Mouse (Mus musculus): Measurements from ENCODE around the gene Cacna1g.

DNA sequence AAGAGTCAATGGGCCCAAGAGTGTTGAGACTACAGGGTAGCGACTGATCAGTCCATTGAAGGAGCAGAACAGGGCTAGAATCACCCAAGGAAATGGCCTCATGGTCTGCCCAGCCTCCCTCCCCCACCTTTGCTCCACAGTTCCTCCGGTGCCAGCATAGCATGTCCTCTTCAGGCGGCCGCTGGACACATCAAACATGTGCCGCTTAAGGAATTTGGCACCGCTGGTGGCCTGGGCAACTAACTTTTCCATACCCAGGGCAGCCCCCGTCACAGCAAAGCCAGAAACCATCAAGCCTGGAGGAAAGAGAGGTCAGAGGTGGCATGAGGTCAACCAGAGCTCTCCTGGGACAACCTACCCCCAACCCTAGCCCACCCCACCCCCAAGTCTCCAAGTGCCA, 8.0 kb upstream of the Cacna1g start:
- no peak for TF ChIP-seq CTCF (IDR thresholded peaks at IDR 0.05; ENCODE audit: borderline replicate concordance, extremely low read depth, insufficient read depth, insufficient read length)
- no peak for TF ChIP-seq POLR2A (IDR thresholded peaks at IDR 0.05; ENCODE audit: borderline replicate concordance, extremely low read depth, insufficient read depth, insufficient read length, poor library complexity, severe bottlenecking)
